8 mouse cellular contexts compared by ENCODE assay signal in genomic region chr15:77365700-77366570, GRCm38 (mm10). TPM values are rescaled to one million over a fixed set of nuclear protein-coding genes. Genes with fewer than 3 reads are reported as not detected.
DNase-seq lines count a peak whose midpoint lies in the region; ATAC-seq and TF ChIP-seq lines count a peak whose summit lies in the region.
"Had no signal": no experiment of that assay in that cellular context is flagged by ENCODE, and none has a peak within 500 bp of the region (broad histone marks: within the 10 kb centered on the region; RNA-seq: fewer than 3 reads in every experiment).

No protein-coding gene starts in this region.

- no peak for TF ChIP-seq CTCF in lung, postnatal 0 days (IDR thresholded peaks at IDR 0.05)
- TF ChIP-seq CTCF in forebrain, postnatal 0 days (IDR thresholded peaks at IDR 0.05; ENCODE audit: low read depth) = no peak
- TF ChIP-seq CTCF in intestine, postnatal 0 days (IDR thresholded peaks at IDR 0.05; ENCODE audit: low read depth) = no peak

- H3K9ac ChIP-seq in lung, postnatal 0 days (replicated peaks; ENCODE audit: low read depth) = no peak overlapping the region
- H3K9ac ChIP-seq in forebrain, postnatal 0 days = peak overlapping the region; percentile 58; the same call in 1 of the 2 replicates
- H3K9ac ChIP-seq in intestine, postnatal 0 days (ENCODE audit: low read depth, low read length) = no peak overlapping the region
- peak overlapping the region; percentile 72; the same call in 1 of the 2 replicates for H3K9ac ChIP-seq in stomach, embryonic 16.5 days (ENCODE audit: low read length)

- H3K4me1 ChIP-seq in lung, postnatal 0 days (ENCODE audit: insufficient read depth, low read depth, low read length) = peaks cover 3% of the 10 kb centered on the region
- H3K4me1 ChIP-seq in forebrain, postnatal 0 days (ENCODE audit: insufficient read depth) = peaks cover 5% of the 10 kb centered on the region; the same call in 1 of the 2 replicates
- H3K4me1 ChIP-seq in intestine, postnatal 0 days (replicated peaks; ENCODE audit: control insufficient read depth, insufficient read depth, low read length) = 0 out of 2 replicates have a peak, but pooled peaks cover 2% of the 10 kb centered on the region
- H3K4me1 ChIP-seq in stomach, embryonic 16.5 days (ENCODE audit: control insufficient read depth, insufficient read depth, low read length) = peaks cover 41% of the 10 kb centered on the region

- peak; percentile 54; the same call in 1 of the 2 replicates for TF ChIP-seq EP300 in lung, postnatal 0 days (IDR thresholded peaks at IDR 0.05)

- H3K9me3 ChIP-seq in lung, postnatal 0 days (ENCODE audit: low read length) = no peaks in the 10 kb centered on the region
- no peaks in the 10 kb centered on the region for H3K9me3 ChIP-seq in forebrain, postnatal 0 days (ENCODE audit: low read length)
- no peaks in the 10 kb centered on the region for H3K9me3 ChIP-seq in intestine, postnatal 0 days (ENCODE audit: control insufficient read depth)
- H3K9me3 ChIP-seq in stomach, embryonic 16.5 days (replicated peaks; ENCODE audit: control insufficient read depth, low read length) = no peaks in the 10 kb centered on the region

- DNase-seq in lung, postnatal 0 days (ENCODE audit: low spot score) = peak; percentile 11
- no peak for DNase-seq in lung, postnatal 36 days
- DNase-seq in forebrain, postnatal 0 days = no peak
- DNase-seq in embryo, embryonic 11 days = no peak

- no peak for ATAC-seq in lung, postnatal 0 days
- no peak for ATAC-seq in forebrain, postnatal 0 days
- ATAC-seq in intestine, postnatal 0 days = no peak
- no peak for ATAC-seq in stomach, embryonic 16.5 days (ENCODE audit: insufficient read depth, low FRiP score)
- no peak for ATAC-seq in megakaryocyte progenitor cell, adult 5-6 weeks (replicated peaks; ENCODE audit: poor library complexity)

- no peak overlapping the region for H3K4me2 ChIP-seq in lung, postnatal 0 days (replicated peaks; ENCODE audit: low read depth, low read length)
- peak overlapping the region; percentile 55; the same call in 1 of the 2 replicates for H3K4me2 ChIP-seq in forebrain, postnatal 0 days (ENCODE audit: low read depth)
- H3K4me2 ChIP-seq in intestine, postnatal 0 days (replicated peaks; ENCODE audit: low read depth) = no peak overlapping the region
- H3K4me2 ChIP-seq in stomach, embryonic 16.5 days (ENCODE audit: low read depth, low read length) = peak overlapping the region; percentile 52; the same call in 1 of the 2 replicates

- H3K27me3 ChIP-seq in lung, postnatal 0 days (replicated peaks; ENCODE audit: insufficient read depth, low read length) = no peaks in the 10 kb centered on the region
- no peaks in the 10 kb centered on the region for H3K27me3 ChIP-seq in forebrain, postnatal 0 days (ENCODE audit: insufficient read depth, low read length)
- H3K27me3 ChIP-seq in intestine, postnatal 0 days (replicated peaks; ENCODE audit: control insufficient read depth, insufficient read depth, low read length) = no peaks in the 10 kb centered on the region; the same call in 1 of the 2 replicates
- H3K27me3 ChIP-seq in stomach, embryonic 16.5 days (ENCODE audit: control insufficient read depth, insufficient read depth, low read length) = no peaks in the 10 kb centered on the region

- WGBS in lung, postnatal 0 days = 52% methylated on average over 9 of the region's 9 CpGs
- 55% methylated on average over 9 of the region's 9 CpGs for WGBS in forebrain, postnatal 0 days
- WGBS in intestine, postnatal 0 days = 58% methylated on average over 9 of the region's 9 CpGs
- 49% methylated on average over 9 of the region's 9 CpGs for WGBS in stomach, embryonic 16.5 days

- no peak overlapping the region for H3K4me3 ChIP-seq in lung, postnatal 0 days (ENCODE audit: low read depth, low read length)
- no peak overlapping the region for H3K4me3 ChIP-seq in forebrain, postnatal 0 days (ENCODE audit: low read depth, low read length)
- H3K4me3 ChIP-seq in intestine, postnatal 0 days (ENCODE audit: low read depth, low read length) = no peak overlapping the region
- H3K4me3 ChIP-seq in stomach, embryonic 16.5 days (replicated peaks; ENCODE audit: low read length) = no peak overlapping the region

- no peaks in the 10 kb centered on the region for H3K36me3 ChIP-seq in lung, postnatal 0 days (ENCODE audit: insufficient read depth, low read length)
- no peaks in the 10 kb centered on the region for H3K36me3 ChIP-seq in forebrain, postnatal 0 days (ENCODE audit: insufficient read depth)
- H3K36me3 ChIP-seq in intestine, postnatal 0 days (ENCODE audit: control insufficient read depth, insufficient read depth) = no peaks in the 10 kb centered on the region
- no peaks in the 10 kb centered on the region for H3K36me3 ChIP-seq in stomach, embryonic 16.5 days (ENCODE audit: control insufficient read depth, insufficient read depth, low read length)

- H3K27ac ChIP-seq in lung, postnatal 0 days (ENCODE audit: low read length) = peak overlapping the region; percentile 89
- peak overlapping the region; percentile 91 for H3K27ac ChIP-seq in forebrain, postnatal 0 days (ENCODE audit: low read depth, low read length)
- 0 out of 2 replicates have a peak overlapping the region, but pooled peaks have one; percentile 83 for H3K27ac ChIP-seq in intestine, postnatal 0 days (ENCODE audit: low read depth, low read length)
- H3K27ac ChIP-seq in stomach, embryonic 16.5 days (ENCODE audit: low read length) = peak overlapping the region; percentile 95

RNA-seq across cellular contexts. Expression of gene Apol7a, which starts 33.0 kb away (rescaled TPM):
- 0.33 and 0.37 TPM in 2 replicates for polyA plus RNA-seq in lung, postnatal 0 days (2015; fragmentation: Nextera tagmentation; extraction: Ambion mirVana)
- not detected in 2 replicates for total RNA-seq in forebrain, postnatal 0 days (2014; rRNA removed)
- not detected in 2 replicates for polyA plus RNA-seq in forebrain, postnatal 0 days (2015; fragmentation: Nextera tagmentation; extraction: Ambion mirVana)
- 30.9 and 31.4 TPM in 2 replicates for polyA plus RNA-seq in intestine, postnatal 0 days (2015; fragmentation: Nextera tagmentation; extraction: Ambion mirVana)
- 9.0 and 17.9 TPM in 2 replicates for polyA plus RNA-seq in stomach, embryonic 16.5 days (2015; fragmentation: Nextera tagmentation; extraction: Ambion mirVana)
- total RNA-seq in megakaryocyte progenitor cell, adult 5-6 weeks (2015) = not detected in 2 replicates
- total RNA-seq in megakaryocyte progenitor cell, adult 5-6 weeks (2017) = not detected in 2 replicates

RNA-seq across cellular contexts. Expression of gene Apol9a, which starts 45.0 kb away (rescaled TPM):
- polyA plus RNA-seq in lung, postnatal 0 days (2015; fragmentation: Nextera tagmentation; extraction: Ambion mirVana) = 0.43 and 0.47 TPM in 2 replicates
- total RNA-seq in forebrain, postnatal 0 days (2014; rRNA removed) = 6.6 TPM in 1 of 2 replicates, not detected in the other
- polyA plus RNA-seq in forebrain, postnatal 0 days (2015; fragmentation: Nextera tagmentation; extraction: Ambion mirVana) = 0.55 and 0.99 TPM in 2 replicates
- 26.2 and 33.1 TPM in 2 replicates for polyA plus RNA-seq in intestine, postnatal 0 days (2015; fragmentation: Nextera tagmentation; extraction: Ambion mirVana)
- polyA plus RNA-seq in stomach, embryonic 16.5 days (2015; fragmentation: Nextera tagmentation; extraction: Ambion mirVana) = not detected in 2 replicates
- total RNA-seq in megakaryocyte progenitor cell, adult 5-6 weeks (2015) = not detected in 2 replicates
- total RNA-seq in megakaryocyte progenitor cell, adult 5-6 weeks (2017) = not detected in 2 replicates
- polyA plus RNA-seq: liver, embryonic 16.5 days had no signal

RNA-seq across cellular contexts. Expression of gene Rbfox2, which starts 59.1 kb away (rescaled TPM):
- polyA plus RNA-seq in lung, postnatal 0 days (2015; fragmentation: Nextera tagmentation; extraction: Ambion mirVana) = 17.4 and 18.8 TPM in 2 replicates
- total RNA-seq in forebrain, postnatal 0 days (2014; rRNA removed) = 391 and 470 TPM in 2 replicates
- polyA plus RNA-seq in forebrain, postnatal 0 days (2015; fragmentation: Nextera tagmentation; extraction: Ambion mirVana) = 105 and 135 TPM in 2 replicates
- 16.8 and 20.3 TPM in 2 replicates for polyA plus RNA-seq in intestine, postnatal 0 days (2015; fragmentation: Nextera tagmentation; extraction: Ambion mirVana)
- 55.7 and 63.6 TPM in 2 replicates for polyA plus RNA-seq in stomach, embryonic 16.5 days (2015; fragmentation: Nextera tagmentation; extraction: Ambion mirVana)
- 0.22 and 0.32 TPM in 2 replicates for total RNA-seq in megakaryocyte progenitor cell, adult 5-6 weeks (2015)
- 0.54 and 0.87 TPM in 2 replicates for total RNA-seq in megakaryocyte progenitor cell, adult 5-6 weeks (2017)

Comparison
In these comparisons a context has a peak if more than half of its experiments do, and no peak if none do; other contexts are left out.
1. H3K4me2 ChIP-seq: peak in forebrain, postnatal 0 days (single experiment) and stomach, embryonic 16.5 days (single experiment); none in lung, postnatal 0 days (single experiment) and intestine, postnatal 0 days (single experiment).
2. H3K9ac ChIP-seq: peak in forebrain, postnatal 0 days (single experiment) and stomach, embryonic 16.5 days (single experiment); none in lung, postnatal 0 days (single experiment) and intestine, postnatal 0 days (single experiment).
3. RNA of gene Apol9a, which starts 45.0 kb away (polyA plus RNA-seq): 26.2 to 33.1 TPM in intestine, postnatal 0 days; 0.55 to 0.99 TPM in forebrain, postnatal 0 days, 0.43 to 0.47 TPM in lung, postnatal 0 days and not detected in stomach, embryonic 16.5 days; every median in the first group is over 10 times any median in the second.
4. Peak in every context shown above with its lines, with median percentiles within 50 percentile points of each other: H3K27ac ChIP-seq.